Mouse (Mus musculus) brain, embryonic 14.5 days (tissue): ENCODE results near the gene Tmprss7. TPM values are rescaled to one million over a fixed set of nuclear protein-coding genes. Genes with fewer than 3 reads are reported as not detected.

Experiments
- DNase-seq: peaks from one replicate; pipeline ENCODE4 v3.0.0-alpha.2; 2011; ENCODE audit warnings: low read depth
- CTCF ChIP-seq: fragments of 200-500 bp; IDR thresholded peaks from 2 replicates; pipeline ENCODE4 v1.5.1; 2012; ENCODE audit warnings: inconsistent platforms, mild to moderate bottlenecking, moderate library complexity, borderline replicate concordance; ENCODE audit not compliant: insufficient read depth, insufficient read length; ENCODE audit errors: extremely low read depth
- POLR2A ChIP-seq: fragments of 200-500 bp; IDR thresholded peaks from 2 replicates; pipeline ENCODE4 v1.6.1; 2012; ENCODE audit warnings: mild to moderate bottlenecking, inconsistent platforms, borderline replicate concordance; ENCODE audit not compliant: poor library complexity, insufficient read depth, insufficient read length, severe bottlenecking; ENCODE audit errors: extremely low read depth
- polyA plus RNA-seq: library from polyadenylated mRNA; depleted of rRNA; stranded (reverse); fragments of >200 nt; gene quantifications from 2 replicates; pipeline ENCODE4 v1.2.3, GENCODE M21; 2012

Gene Tmprss7
- polyA plus RNA-seq, 1 experiment = 1.5 TPM

- TF ChIP-seq CTCF (no peak), POLR2A (no peak)
- DNase-seq = no peak
These were observed 19.8 kb upstream of the Tmprss7 start for GRCm38 (mm10) chr16:45713261-45713660.

- peak; percentile 44 for DNase-seq
These were observed 17.8 kb upstream of the Tmprss7 start for GRCm38 (mm10) chr16:45711263-45711662.

GRCm38 (mm10) chr16:45699301-45699700, 5.8 kb upstream of the Tmprss7 start:
- DNase-seq = no peak
- TF ChIP-seq POLR2A = no peak
- TF ChIP-seq CTCF = no peak

More at GRCm38 (mm10) chr16:45711263-45711662, 17.8 kb upstream of the Tmprss7 start:
- TF ChIP-seq CTCF (peak; percentile 35; the same call in 1 of the 2 replicates), POLR2A (no peak)

DNA sequence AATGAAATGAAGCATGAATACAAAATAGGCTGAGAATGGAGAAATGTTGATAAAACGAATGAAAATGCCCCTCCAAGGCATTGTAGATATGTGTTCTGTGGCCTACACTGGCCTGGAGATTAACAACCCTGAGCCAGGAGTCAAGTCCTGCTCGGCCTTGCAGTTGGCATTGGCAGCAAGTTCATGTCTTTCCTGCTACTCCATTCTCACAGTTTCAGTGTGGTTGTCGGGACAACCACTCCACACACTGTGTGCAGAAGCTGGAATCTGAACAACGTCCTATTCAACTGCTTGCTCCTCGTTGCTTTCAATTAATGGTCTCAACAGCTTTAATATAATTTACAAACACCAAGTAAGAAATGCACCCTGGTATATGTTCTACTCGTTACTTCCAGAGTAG, 4.5 kb upstream of the Tmprss7 start:
- DNase-seq = peak; percentile 55
- no peak for TF ChIP-seq POLR2A

- TF ChIP-seq CTCF (no peak), POLR2A (no peak)
- no peak for DNase-seq
These were observed 2.1 kb upstream of the Tmprss7 start for GRCm38 (mm10) chr16:45695445-45696160.

- DNase-seq = peak; percentile 75
These were observed 607 bp downstream of the Tmprss7 start for GRCm38 (mm10) chr16:45692851-45693250.

DNA sequence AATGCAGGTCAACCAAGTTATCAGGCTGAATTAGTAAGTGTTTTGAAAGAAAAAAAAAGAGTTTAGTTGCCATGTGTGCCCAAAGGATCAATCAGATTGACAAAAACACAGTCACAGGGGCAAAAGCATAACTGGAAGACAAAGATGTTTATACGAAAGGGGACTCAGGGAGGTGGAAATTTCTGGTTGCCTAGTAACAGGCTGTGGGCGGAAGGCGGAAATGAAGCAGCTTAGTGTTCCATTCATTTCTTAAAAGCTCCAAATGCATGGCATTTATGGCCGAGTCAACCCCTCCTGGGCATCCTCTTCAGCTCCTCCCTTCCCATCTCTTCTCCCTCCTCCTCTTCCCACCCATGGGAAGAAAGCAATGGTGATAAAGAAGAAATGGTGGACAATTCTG, 3.3 kb downstream of the Tmprss7 start:
- DNase-seq = peak; percentile 86
- TF ChIP-seq POLR2A (no peak), CTCF (no peak)

More at GRCm38 (mm10) chr16:45692851-45693250, 607 bp downstream of the Tmprss7 start:
- TF ChIP-seq POLR2A = no peak
- no peak for TF ChIP-seq CTCF

DNA sequence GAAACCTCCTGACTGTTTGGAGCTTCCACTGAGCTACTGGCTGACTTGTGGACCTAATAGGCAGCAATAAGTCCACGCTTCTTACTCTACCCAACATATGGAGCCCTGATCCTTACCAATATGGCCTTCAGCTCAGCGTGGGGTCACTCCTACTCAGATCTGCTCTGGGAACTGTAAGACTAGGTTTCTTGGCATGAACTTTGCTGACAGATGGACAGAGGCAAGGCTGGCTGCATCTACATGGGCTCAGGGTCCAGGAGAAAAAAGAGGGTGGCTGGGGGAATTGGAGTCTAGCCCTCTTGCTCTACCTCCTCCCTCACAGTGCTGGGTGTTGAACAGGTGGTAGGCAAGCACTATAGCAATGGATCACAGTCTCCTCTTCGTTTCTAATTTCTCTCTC, 6.6 kb downstream of the Tmprss7 start:
- no peak for DNase-seq
- TF ChIP-seq POLR2A (no peak), CTCF (no peak)

- TF ChIP-seq POLR2A (no peak), CTCF (no peak)
- DNase-seq = no peak
These were observed 8.2 kb downstream of the Tmprss7 start for GRCm38 (mm10) chr16:45685295-45685694.

DNA sequence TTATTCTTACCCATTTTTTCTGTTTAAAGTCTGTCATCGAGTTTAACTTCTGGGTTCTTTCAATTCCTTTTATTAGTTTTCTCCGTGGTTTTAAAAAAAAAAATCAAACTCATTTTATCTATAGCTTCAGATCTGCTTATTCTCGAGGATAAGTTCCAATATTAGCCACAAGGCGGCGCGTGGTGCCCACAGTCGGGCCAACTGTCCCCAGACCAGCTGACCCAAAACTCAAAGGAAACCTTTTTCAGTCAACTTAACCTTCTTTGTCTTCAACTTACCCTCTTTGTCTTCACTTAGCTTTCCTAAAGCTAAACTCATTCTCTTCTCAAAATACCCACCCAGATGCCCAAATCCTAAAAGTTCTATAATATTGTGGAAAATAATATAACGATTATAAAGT, 8.6 kb downstream of the Tmprss7 start:
- TF ChIP-seq CTCF (peak; percentile 85), POLR2A (no peak)
- peak; percentile 72 for DNase-seq

GRCm38 (mm10) chr16:45676462-45676861, 17.0 kb downstream of the Tmprss7 start:
- DNase-seq = peak; percentile 53
- TF ChIP-seq CTCF (peak; percentile 44; the same call in 1 of the 2 replicates), POLR2A (no peak)

GRCm38 (mm10) chr16:45670005-45670404, 23.5 kb downstream of the Tmprss7 start:
- no peak for TF ChIP-seq CTCF
- TF ChIP-seq POLR2A = no peak
- no peak for DNase-seq

DNA sequence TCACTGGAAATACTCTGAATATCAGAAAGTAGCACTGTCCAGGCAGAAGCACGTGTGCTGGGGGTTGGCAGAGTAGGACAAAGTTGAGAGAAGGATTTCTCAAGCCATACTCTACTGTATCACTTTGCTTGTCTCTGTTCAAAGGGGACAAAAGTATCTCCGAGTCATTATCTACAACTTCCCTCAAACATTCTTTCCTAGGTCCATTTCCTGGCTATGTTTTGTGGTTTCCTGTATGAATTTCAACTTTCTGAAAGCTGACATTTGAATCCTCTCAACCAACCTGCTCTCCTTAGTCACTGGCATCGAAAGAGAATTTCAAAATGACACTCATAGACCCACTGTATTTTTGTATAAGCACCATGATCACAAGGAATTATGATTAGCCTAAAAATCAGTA, 25.3 kb downstream of the Tmprss7 start:
- TF ChIP-seq POLR2A (no peak), CTCF (no peak)
- DNase-seq = no peak

DNA sequence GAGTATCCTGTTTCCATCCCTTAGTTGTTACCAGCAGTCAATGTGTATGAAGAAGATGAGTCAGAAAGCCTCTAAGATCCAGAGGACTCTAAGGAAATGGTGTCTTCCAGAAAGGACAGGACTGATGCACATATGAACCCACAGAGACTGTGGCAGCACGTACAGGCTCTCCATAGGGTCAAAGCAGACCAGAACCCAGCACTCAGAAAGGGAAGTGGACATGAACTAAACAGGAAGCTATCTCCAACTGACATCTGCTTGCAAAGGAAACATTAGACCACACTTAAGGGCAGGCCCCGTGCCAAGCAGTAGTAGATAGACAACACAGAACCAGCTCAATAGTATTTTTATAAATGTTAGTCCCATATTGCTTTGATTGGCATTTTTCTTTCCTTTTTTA, 27.3 kb downstream of the Tmprss7 start:
- DNase-seq = no peak
- TF ChIP-seq CTCF = no peak
- TF ChIP-seq POLR2A = no peak

DNA sequence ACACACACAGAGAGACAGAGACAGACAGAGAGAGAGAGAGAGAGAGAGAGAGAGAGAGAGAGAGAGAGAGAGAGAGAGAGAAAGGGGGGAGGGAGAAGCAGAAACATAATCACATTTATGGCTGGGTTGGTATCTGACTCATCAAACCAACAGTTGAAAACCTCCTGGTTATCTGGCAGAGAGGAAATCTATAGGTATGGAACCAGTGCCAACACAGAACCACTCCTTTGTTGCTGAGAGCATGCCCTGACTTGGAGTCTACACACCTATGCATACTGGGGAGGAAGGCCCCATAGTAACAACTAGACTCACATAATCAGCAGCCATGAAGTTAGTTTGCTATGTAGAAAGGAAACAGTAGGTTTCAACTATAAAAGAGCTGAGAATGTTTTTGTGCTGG, 31.1 kb downstream of the Tmprss7 start:
- DNase-seq = no peak
- TF ChIP-seq POLR2A = no peak
- no peak for TF ChIP-seq CTCF

DNA sequence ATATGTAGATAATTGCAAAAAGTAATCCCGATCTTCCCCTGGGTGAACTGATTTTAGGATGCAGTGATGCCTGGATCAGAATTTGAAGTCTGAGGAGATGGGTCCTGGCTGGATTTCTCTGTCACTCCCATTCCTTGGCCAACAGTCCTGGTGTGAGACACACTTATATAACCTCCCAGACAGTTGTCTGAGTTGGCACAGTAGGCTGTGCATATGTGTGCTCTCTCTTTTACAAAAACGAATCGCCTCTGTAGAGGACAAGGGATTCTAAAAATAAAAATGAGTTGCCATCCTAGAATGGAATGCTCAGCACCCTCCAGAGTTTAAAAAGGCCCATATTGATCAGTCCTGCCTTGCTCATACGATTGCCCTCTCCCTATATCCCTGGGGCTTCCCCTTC, 33.9 kb downstream of the Tmprss7 start:
- DNase-seq = no peak
- TF ChIP-seq POLR2A (no peak), CTCF (no peak)
